Mouse (Mus musculus) common myeloid progenitor, adult 5-6 weeks (primary cell): ENCODE measurements around the gene Rab35. TPM values are rescaled to one million over a fixed set of nuclear protein-coding genes. Genes with fewer than 3 reads are reported as not detected.

Experiments used
- ATAC-seq: replicated peaks from 2 replicates; pipeline ENCODE4 v1.8.0; 2016; ENCODE audit warnings: low read depth, mild to moderate bottlenecking, moderate TSS enrichment, inconsistent platforms; ENCODE audit not compliant: poor library complexity, severe bottlenecking
- total RNA-seq: library from RNA; stranded (forward); fragments of 200-1000, 187-1606 nt; gene quantifications from 2 replicates; pipeline ENCODE4 v1.2.3, GENCODE M21; 2017

Rab35 gene
- total RNA-seq, result 38.2 and 38.4 TPM in 2 replicates

- ATAC-seq, result peak; percentile 66
Measured at GRCm38 (mm10) chr5:115631505-115632357, at the start of gene Rab35. Rab35 (plus strand) TSS chr5:115631908.

- ATAC-seq, result no peak
Measured at GRCm38 (mm10) chr5:115585616-115586015, 46.1 kb upstream of the Rab35 start.

GRCm38 (mm10) chr5:115586166-115586565 lies 45.5 kb upstream of the Rab35 start:
- ATAC-seq, result no peak

GRCm38 (mm10) chr5:115586780-115587179 lies 44.9 kb upstream of the Rab35 start:
- no peak for ATAC-seq

- ATAC-seq, result peak; percentile 65
Measured at GRCm38 (mm10) chr5:115591028-115591427, 40.7 kb upstream of the Rab35 start.

- ATAC-seq, result no peak
Measured at GRCm38 (mm10) chr5:115591506-115591905, 40.2 kb upstream of the Rab35 start.

- ATAC-seq, result no peak
Measured at GRCm38 (mm10) chr5:115603561-115603960, 28.1 kb upstream of the Rab35 start.

- ATAC-seq, result no peak
Measured at GRCm38 (mm10) chr5:115611566-115611965, 20.1 kb upstream of the Rab35 start.

GRCm38 (mm10) chr5:115613332-115613731 lies 18.4 kb upstream of the Rab35 start:
- no peak for ATAC-seq

- peak; percentile 59 for ATAC-seq
Measured at GRCm38 (mm10) chr5:115614948-115615347, 16.8 kb upstream of the Rab35 start.

- ATAC-seq, result no peak
Measured at GRCm38 (mm10) chr5:115619690-115620089, 12.0 kb upstream of the Rab35 start.

GRCm38 (mm10) chr5:115622686-115623085 lies 9.0 kb upstream of the Rab35 start:
- no peak for ATAC-seq

GRCm38 (mm10) chr5:115623694-115624440 lies 7.8 kb upstream of the Rab35 start:
- peak; percentile 56 for ATAC-seq

GRCm38 (mm10) chr5:115626237-115626886 lies 5.3 kb upstream of the Rab35 start:
- no peak for ATAC-seq

- ATAC-seq, result peak; percentile 71
Measured at GRCm38 (mm10) chr5:115628083-115628482, 3.6 kb upstream of the Rab35 start.

- no peak for ATAC-seq
Measured at GRCm38 (mm10) chr5:115629672-115630071, 2.0 kb upstream of the Rab35 start.

- ATAC-seq, result no peak
Measured at GRCm38 (mm10) chr5:115630291-115630690, 1.4 kb upstream of the Rab35 start.

- no peak for ATAC-seq
Measured at GRCm38 (mm10) chr5:115632358-115632714, 628 bp downstream of the Rab35 start.

GRCm38 (mm10) chr5:115633060-115633459 lies 1.4 kb downstream of the Rab35 start:
- ATAC-seq, result no peak

GRCm38 (mm10) chr5:115634046-115634445 lies 2.3 kb downstream of the Rab35 start:
- no peak for ATAC-seq

GRCm38 (mm10) chr5:115635536-115635935 lies 3.8 kb downstream of the Rab35 start:
- peak; percentile 72 for ATAC-seq
